Mouse (Mus musculus) CH12.LX (cell line): ENCODE results near the gene St6gal1.

Experiments used
- CTCF ChIP-seq, 2 experiments: IDR thresholded peaks in 1 of 2; conservative IDR thresholded peaks in 1 of 2; 2 replicates each; pipeline ENCODE4 v1.5.1; 2011 to 2012; ENCODE audit warnings: low read depth in 2 of 2, low read length in 2 of 2, improper control_type of control experiment in 1 of 2, inconsistent platforms in 1 of 2, mild to moderate bottlenecking in 1 of 2, moderate library complexity in 1 of 2
- NRF1 ChIP-seq: IDR thresholded peaks from 2 replicates; pipeline ENCODE4 v1.6.1; 2014; ENCODE audit warnings: low read depth, mild to moderate bottlenecking, inconsistent platforms, low read length, improper control_type of control experiment, moderate library complexity
- USF1 ChIP-seq: IDR thresholded peaks from 2 replicates; pipeline ENCODE4 v1.6.1; 2014; ENCODE audit warnings: low read depth, mild to moderate bottlenecking, inconsistent platforms, low read length, improper control_type of control experiment
- ZKSCAN1 ChIP-seq: IDR thresholded peaks from 2 replicates; pipeline ENCODE4 v1.6.1; 2012; ENCODE audit warnings: low read depth, inconsistent platforms, low read length, improper control_type of control experiment, borderline replicate concordance
- ZMIZ1 ChIP-seq: IDR thresholded peaks from 2 replicates; pipeline ENCODE4 v1.6.1; 2012; ENCODE audit warnings: low read depth, mild to moderate bottlenecking, inconsistent platforms, low read length, improper control_type of control experiment

DNA sequence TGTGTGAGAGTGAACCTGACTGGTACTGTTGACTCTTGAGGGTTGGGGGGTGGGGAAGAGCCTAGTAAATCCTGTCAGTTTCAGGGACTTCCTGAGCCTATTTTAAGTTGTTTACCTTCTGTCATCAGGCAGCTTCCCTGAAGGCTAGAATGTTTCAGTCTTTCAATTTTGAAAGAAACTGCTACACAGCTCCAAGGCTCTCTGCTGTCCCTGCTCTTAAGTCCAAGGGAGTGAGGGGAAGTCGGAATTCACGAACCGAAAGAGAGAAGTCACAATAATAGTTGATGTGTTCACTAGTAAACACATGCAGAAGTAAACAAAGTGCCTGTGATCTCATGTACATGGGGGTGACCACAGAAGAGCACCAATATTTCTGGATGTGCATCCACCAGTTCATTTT, 72.2 kb downstream of the St6gal1 start:
- TF ChIP-seq NRF1 (no peak), ZMIZ1 (no peak), CTCF (conservative IDR thresholded peaks at IDR 0.05 in 1 of 2, IDR thresholded peaks at IDR 0.05 in 1 of 2; ENCODE audit: low read depth in 2 of 2, low read length in 2 of 2) (no peak), USF1 (no peak), ZKSCAN1 (no peak)
